1 mouse cellular context compared by ENCODE assay signal in genomic region chr11:118401195-118401594, GRCm38 (mm10).
TF ChIP-seq lines count a peak whose summit lies in the region.

No protein-coding gene starts in this region.

TF ChIP-seq in myocyte, 11 proteins besides CTCF, POLR2A, EP300 and RAD21:
- TF ChIP-seq POLR2AphosphoS2 (IDR thresholded peaks at IDR 0.05; ENCODE audit: insufficient read length, low read depth) (no peak), MAX (IDR thresholded peaks at IDR 0.05; ENCODE audit: low read depth) (no peak), MYOD1 (IDR thresholded peaks at IDR 0.05; ENCODE audit: control insufficient read depth in 1 of 3, insufficient read length in 2 of 3, low read depth in 2 of 3) (no peak), E2F4 (IDR thresholded peaks at IDR 0.05; ENCODE audit: insufficient read depth) (no peak), TCF3 (IDR thresholded peaks at IDR 0.05; ENCODE audit: insufficient read length, low read depth) (no peak), CEBPB (IDR thresholded peaks at IDR 0.05; ENCODE audit: insufficient read depth, poor library complexity, severe bottlenecking) (no peak), MYOG (IDR thresholded peaks at IDR 0.05; ENCODE audit: control insufficient read depth in 1 of 3, insufficient read depth in 1 of 3, insufficient read length in 2 of 3, low read depth in 2 of 3) (no peak), REST (IDR thresholded peaks at IDR 0.05; ENCODE audit: insufficient read depth, insufficient read length) (no peak), USF1 (IDR thresholded peaks at IDR 0.05; ENCODE audit: low read depth) (no peak), TCF12 (IDR thresholded peaks at IDR 0.05; ENCODE audit: insufficient read depth, poor library complexity, severe bottlenecking) (no peak)
